Mouse (Mus musculus): ENCODE measurements around the gene Pole3.

Pole3 gene

DNA sequence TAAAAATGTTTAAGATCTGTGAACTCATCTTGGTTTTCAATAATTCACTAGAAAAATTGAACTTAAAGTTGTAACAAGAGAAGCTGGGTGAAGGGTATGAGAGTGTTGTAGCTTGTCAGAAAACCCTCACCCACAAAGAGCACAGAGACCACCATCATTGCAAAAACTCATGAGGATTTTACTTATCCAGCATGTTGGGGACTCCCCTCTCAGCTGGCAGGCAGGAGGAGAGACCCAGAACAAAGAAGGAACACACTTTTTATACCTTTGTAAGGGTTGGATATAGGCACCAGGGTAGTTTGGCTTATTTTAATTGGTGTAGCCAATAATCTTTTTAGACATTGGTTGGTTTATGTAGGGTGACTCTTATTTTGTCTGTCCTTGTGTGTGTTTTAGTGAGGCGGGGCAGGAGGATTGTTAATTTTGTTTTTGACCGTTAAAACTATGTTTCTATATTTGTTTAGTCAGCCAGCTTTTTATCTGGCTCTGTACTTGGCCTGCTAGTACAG is 3.9 kb downstream of the Pole3 start:
- in situ Hi-C loops (cut with MboI; ENCODE audit: low pct_unique_long_range_greater_than_20kb in 1 of 2, low sequenced_read_pairs in 2 of 2, unreplicated experiment in 1 of 2): no loop called here

DNA sequence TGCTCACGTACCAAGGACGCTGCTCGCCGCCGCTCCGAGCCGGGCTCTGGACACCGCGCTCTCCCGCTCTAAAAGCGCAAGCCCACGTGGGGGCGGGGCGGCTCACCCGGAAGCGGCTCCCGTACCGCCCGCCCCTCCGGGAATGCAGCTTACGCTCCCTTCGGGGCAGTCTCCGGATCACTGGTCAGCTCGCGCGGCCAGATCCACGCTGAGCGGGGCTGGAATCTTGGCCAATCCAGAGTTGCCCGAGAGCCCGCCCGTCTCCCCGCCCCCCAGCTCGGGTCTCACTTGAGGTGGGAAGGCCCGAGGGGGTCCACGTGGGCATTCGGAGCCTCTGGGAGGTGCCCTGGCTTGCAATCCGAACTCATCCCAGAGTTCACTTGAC is 5.0 kb downstream of the Pole3 start, which contains the start of gene Alad:
Alad (minus strand) TSS at position 70 of the 385 bp plus-strand sequence.
- in situ Hi-C loops (cut with MboI; ENCODE audit: low pct_unique_long_range_greater_than_20kb in 1 of 2, low sequenced_read_pairs in 2 of 2, unreplicated experiment in 1 of 2): no loop called here

DNA sequence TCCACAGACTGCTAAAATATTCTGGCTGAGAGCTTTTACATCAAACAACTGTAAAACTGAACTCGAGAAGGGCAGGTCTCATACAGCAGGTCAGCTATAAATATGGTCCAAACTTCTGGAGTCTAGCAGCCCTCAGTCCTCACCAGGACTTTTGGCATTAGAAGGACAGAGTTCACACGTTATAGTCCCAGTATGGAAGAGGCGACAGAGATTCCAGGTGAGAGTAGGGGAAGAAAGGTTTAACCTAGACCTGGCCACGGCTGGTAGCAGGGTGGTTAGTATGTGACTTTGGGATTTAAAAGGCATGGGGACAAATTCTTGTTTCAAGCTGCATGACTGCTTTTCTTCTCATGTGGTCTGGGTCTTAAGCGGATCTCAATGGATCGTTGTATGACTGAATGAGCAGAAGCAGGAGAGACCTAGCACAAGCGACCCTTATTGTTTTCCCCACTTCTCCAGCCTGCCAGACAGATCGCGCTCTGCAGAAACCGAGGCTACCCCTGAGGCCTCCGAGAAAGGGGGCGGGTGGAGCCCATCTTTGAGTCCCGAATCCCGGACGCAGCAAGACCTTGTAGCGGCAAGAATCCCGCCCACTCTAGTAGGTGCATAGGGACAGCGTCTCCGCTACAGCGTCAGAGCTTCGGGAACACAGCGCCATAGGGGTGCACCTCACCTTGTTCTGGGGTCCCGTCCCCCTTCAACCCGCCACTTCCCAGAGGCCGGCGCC is 5.6 kb downstream of the Pole3 start:
- in situ Hi-C loops (cut with MboI; ENCODE audit: low pct_unique_long_range_greater_than_20kb in 1 of 2, low sequenced_read_pairs in 2 of 2, unreplicated experiment in 1 of 2): no loop called here

DNA sequence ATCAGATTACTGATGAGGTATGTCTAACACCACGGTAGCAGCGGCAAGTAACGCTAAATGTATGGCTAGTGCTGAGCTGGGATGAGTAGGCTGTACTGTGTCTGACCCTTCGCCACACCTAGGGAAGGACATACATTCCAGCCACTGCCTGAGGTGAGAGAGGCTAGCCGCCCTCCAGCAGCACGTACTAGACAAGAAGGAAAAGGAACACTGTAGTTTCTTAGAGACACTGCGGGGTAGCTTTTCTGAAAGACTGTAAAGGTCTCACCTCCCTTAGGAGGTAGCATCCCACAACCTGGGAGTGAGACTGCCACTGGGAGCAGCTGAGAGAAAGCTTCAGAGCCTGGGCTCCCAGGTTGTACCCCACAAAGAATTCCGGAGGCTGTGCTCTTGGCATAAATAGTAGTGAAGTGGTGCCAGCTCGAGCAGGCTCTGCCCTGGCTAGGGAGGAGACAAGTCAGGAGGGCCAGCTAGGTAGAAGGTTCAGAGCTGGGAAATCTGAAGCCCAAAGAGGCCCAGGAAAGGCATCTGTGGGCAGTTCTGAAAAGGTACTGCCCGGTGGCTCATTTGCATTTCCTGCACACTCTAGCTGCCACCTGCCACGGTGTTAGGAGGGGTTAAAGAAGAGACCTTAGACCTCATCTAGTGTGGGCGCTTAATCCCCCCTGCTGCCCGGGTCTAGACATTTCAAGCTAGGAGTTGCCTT is 6.3 kb downstream of the Pole3 start:
- in situ Hi-C loops (cut with MboI; ENCODE audit: low pct_unique_long_range_greater_than_20kb in 1 of 2, low sequenced_read_pairs in 2 of 2, unreplicated experiment in 1 of 2): no loop called here

DNA sequence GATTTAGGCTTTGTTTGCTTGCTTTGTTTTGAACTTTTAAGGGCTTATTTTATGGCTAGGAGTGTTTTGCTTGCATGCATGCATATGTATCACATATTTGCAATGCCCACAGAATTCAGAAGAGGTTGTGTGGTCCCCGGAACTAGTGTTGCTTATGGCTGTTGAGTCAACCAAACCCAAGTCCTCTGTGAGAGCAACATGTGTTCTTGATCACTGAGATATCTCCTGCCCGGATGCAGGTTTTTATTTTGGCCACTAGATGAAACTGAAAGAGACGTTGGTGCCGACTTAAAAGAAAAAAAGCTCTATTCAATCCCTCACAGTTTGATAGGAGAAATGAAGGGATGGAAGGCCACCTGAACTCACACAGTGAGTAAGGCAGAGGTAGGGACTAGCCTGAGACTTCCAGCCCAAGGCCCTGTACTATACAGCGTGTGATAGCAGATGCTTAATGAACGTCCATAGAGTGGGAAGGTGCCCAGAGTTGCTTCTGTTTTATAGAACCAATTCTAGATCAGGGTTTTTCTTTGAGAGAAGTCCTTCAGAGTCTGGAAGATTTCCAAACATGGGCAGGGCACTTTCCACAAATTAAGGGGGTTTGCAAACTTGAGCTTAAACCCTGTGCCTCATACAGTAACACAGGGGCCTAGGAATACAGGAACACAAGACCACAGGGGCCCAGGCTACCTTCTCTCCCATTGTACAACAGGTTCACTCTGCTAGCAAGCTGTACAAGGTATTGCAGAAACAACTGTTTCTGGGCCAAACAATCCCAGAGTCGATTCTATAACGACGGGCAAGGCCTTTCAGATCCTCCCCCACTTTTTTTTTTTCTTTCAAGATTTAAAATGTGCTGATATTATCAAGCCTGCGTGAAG is 7.1 kb downstream of the Pole3 start:
- in situ Hi-C loops (cut with MboI; ENCODE audit: low pct_unique_long_range_greater_than_20kb in 1 of 2, low sequenced_read_pairs in 2 of 2, unreplicated experiment in 1 of 2): no loop called here

DNA sequence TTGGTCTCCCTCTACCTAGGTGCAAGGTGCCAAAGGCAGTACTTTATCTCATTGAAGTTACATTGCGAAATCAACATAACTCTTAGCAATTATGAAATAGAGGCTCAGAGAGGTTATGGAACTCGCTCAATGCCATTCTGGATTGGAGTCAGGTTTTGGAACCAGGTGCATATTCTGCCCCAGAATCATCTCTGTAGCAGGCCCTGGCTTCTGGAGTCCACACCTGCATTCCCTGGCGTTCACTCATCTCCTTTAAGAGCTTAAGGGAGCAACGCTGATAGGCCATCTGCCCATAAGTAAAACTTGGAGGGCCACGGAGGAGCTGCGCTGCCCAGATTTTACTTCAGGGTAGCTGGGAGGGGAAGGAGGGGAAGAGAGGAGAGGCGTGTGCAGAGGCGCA is 7.8 kb downstream of the Pole3 start:
- in situ Hi-C loops (cut with MboI; ENCODE audit: low pct_unique_long_range_greater_than_20kb in 1 of 2, low sequenced_read_pairs in 2 of 2, unreplicated experiment in 1 of 2): no loop called here

DNA sequence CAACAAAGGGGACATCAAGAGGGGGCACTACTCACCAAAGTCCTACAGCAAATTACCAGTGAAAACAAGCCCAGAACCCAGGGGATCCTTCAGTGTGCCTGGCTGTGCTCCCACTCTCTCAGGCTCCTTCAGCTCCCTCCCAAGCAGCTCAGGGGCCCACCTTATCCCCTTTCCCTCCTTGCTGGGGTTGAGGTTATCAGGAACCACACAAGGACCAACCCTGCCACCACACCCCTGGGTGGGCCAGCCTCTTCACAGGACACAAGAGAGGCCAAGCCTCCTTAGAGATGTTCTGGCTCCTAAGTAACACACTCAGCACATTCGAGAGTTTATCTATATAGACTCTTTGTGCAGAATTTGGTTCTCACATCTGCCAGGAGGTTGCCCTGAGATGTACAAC is 8.3 kb downstream of the Pole3 start:
- in situ Hi-C loops (cut with MboI; ENCODE audit: low pct_unique_long_range_greater_than_20kb in 1 of 2, low sequenced_read_pairs in 2 of 2, unreplicated experiment in 1 of 2): no loop called here

DNA sequence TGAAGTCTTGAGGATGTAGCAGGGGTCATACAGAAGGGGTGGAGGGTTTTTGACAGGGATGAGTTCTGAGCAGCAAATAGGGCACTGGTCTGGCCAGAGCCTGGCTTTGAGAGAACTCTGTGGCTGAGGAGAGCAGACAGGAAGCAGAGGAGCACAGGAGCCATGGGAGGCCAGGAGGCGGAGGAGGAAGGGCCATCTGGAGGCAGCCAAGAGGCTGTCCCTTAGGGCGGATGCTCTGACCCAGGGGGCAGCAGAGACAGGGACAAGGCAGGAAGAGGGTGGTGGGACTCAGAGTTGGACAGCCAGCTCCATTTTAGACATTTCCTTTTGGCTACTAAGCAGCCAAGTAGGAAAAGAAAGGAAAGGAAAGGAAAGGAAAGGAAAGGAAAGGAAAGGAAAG is 8.8 kb downstream of the Pole3 start:
- in situ Hi-C loops (cut with MboI; ENCODE audit: low pct_unique_long_range_greater_than_20kb in 1 of 2, low sequenced_read_pairs in 2 of 2, unreplicated experiment in 1 of 2): no loop called here

DNA sequence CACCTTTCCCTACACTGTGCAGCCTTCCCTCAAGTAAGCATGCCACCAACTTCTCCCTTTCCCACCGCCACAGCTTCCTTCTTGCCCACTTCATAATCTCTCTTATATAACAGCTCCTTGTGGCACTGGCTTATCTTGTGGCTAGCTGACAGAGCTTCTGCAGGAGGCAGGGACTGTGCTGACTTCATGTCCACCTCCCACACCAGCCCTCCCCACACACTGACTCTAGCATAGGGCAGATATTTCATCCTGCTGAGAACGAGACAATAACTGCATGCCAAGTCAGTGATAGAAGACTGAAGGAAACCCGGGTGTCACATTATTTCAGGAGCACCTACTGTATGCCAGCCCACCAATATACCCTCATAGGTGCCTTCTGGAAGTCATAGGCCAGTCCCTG is 9.4 kb downstream of the Pole3 start:
- in situ Hi-C loops (cut with MboI; ENCODE audit: low pct_unique_long_range_greater_than_20kb in 1 of 2, low sequenced_read_pairs in 2 of 2, unreplicated experiment in 1 of 2): no loop called here

DNA sequence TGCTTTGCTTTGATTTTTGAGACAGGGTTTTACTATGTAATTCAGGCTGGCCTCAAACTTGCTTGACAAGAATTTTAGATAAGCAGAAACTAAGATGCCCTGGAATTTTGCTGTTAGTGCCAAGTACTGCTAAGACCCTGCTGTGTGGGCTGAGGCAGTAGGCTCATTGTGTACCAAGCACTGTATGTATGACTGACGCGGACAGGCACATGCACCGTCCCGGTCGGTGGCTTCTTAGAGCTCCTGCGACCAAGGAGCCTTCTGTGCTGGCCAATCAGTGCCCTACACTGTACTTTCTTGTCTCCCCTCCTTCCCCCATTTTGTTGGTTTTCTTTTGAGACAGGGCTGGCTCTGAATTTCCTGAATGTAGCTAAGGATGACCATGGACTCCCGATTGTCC is 9.9 kb downstream of the Pole3 start:
- in situ Hi-C loops (cut with MboI; ENCODE audit: low pct_unique_long_range_greater_than_20kb in 1 of 2, low sequenced_read_pairs in 2 of 2, unreplicated experiment in 1 of 2): no loop called here

DNA sequence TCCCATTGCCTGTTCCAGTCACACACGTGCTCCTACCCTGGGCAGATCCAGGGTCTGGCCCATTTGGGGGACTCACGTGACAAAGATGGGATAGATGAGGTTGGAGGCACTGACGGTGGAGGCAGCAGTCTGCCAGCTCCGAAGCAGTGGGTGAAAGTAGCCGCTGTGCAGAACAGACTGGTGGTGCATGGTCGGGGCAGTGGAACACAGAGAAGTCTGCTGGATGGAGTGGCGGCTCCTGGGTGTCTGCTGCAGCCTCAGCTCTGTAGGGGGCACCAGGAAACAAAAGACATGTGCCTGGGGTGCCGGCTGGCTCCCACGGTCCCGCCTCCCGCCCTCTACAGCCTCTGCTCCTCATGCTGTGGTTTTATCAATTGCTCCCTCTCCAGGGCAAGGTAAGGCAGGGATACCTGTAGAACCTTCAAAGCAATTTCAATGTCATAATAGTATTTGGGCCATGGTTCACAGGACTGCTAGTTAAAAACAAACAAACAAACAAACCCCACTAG is 10.8 kb downstream of the Pole3 start:
- in situ Hi-C loops (cut with MboI; ENCODE audit: low pct_unique_long_range_greater_than_20kb in 1 of 2, low sequenced_read_pairs in 2 of 2, unreplicated experiment in 1 of 2): no loop called here

DNA sequence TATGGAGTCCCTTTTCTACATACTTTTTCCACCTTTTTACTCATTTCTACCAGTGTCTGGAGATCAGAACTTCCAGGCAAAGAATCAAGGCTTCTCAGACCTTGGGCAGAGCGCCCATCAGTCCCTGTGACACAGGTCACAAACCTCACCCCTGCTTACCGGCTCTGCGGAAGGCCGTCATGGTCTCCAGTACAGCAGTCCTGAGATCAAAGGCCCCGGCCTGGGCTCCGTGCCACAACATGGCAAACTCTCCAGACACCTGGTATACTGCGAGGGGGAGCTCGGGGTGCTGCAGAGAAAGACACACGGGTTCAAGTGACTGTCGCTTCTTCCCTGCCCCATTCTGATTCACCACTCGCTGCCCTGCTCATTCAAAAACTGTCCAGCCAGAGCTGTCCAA is 14.9 kb downstream of the Pole3 start:
- in situ Hi-C loops (cut with MboI; ENCODE audit: low pct_unique_long_range_greater_than_20kb in 1 of 2, low sequenced_read_pairs in 2 of 2, unreplicated experiment in 1 of 2): no loop called here

DNA sequence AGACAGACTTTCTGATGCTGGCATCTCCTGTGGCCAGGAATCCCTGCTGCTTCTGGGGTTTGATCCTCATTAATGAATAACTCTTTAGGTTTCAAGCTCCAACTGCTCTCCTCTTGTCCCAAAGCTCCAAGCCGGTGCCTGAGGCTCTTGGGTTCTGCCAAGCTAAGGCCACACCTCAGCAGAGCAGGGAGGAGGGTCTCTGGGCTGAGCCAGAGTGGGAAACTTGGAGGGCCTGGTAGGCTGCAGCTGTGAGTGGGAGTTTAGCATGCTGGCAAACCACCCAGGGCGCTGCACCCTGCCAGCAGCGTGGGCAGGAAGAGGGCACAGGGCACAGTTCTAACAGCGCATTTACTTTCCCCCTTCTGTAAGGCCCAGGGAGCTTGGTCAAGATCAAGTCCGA is 16.0 kb downstream of the Pole3 start:
- in situ Hi-C loops (cut with MboI; ENCODE audit: low pct_unique_long_range_greater_than_20kb in 1 of 2, low sequenced_read_pairs in 2 of 2, unreplicated experiment in 1 of 2): no loop called here

DNA sequence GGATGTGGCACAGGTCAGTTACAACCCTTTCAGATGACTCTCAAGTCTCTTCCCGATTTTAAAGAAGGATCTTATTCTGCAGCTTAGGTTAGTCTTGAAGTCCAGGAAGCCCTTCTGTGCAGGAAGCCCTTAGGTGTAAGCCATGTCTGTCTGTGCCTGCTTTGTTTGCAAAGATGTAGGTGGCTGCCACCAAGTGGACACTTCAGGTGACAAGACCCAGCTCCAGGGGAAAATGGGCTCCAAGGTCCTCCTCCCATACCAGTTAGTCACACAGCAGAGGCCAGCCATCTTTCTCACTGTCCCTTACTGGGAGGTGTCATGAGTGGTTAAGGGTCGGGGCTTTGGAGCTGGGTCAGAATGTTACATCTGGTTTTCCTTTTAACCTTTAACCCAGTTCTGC is 18.1 kb downstream of the Pole3 start:
- in situ Hi-C loops (cut with MboI; ENCODE audit: low pct_unique_long_range_greater_than_20kb in 1 of 2, low sequenced_read_pairs in 2 of 2, unreplicated experiment in 1 of 2): no loop called here

DNA sequence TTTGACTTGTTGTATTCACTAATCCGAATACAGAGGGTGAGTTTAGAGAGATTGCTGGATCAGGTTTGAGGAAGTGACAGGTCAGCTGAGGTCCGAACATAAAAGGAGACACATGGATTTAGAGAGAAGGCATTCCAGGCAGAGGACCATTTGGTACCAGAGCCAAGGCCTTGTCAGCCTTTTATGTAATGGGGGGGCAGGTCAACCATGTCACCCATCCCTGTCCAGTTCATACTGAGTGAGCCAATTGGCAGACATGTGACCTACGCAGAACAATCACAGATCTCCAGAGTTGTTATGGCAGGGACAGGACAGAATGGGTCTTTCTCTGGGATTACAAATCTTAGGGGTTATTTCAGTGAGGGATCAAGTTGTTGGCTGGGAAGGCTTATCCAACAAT is 18.9 kb downstream of the Pole3 start:
- in situ Hi-C loops (cut with MboI; ENCODE audit: low pct_unique_long_range_greater_than_20kb in 1 of 2, low sequenced_read_pairs in 2 of 2, unreplicated experiment in 1 of 2): no loop called here

DNA sequence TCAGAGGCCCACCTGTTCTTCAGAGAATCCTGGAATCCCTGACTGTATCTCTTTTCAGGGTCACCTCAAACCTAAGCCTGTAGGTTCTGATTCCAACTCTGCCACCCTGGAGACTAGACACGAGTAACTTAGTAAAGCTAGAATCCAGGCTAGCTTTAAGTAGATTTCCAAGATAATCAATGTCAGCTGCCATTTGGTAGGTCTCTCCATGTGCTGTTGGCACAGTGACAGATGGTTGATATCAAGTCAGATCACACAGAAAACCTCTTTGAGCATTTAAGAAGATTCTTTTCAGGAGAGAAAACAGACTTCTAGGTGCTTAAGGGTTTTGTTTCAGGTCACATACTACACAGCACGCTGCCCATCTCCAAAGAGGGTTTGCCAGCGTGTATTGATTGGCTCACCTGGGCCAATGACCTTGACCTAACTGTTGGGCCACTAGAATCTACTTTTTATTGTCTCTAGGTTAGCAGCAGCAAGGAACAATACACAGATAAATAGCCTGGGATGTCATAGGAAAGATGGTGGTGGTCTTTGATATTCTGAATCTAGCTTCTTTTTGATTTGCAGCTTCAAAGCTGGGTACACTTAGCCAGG is 21.4 kb downstream of the Pole3 start, which contains the start of gene Hdhd3:
Hdhd3 (minus strand) TSS at position 94 of the 597 bp plus-strand sequence.
- in situ Hi-C loops (cut with MboI; ENCODE audit: low pct_unique_long_range_greater_than_20kb in 1 of 2, low sequenced_read_pairs in 2 of 2, unreplicated experiment in 1 of 2): no loop called here

DNA sequence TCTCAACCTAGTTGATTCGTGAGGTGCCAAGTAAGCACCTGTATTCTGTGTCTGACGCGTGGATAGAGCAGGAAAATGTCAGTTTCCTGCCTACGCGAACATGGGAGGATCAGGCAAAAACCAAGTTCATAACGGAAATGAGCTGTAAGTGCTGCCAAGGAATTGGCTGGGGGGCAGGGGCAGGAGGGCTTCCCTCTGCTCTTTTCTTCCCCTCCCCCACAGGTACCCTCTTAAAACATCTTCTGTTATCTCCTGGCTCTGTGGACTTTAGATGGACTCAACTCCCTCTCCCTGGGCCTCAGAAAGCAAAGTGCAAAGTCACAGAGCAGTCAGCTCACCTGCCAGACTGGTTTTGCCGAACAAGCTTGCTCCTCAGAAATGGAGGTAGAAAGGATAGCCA is 21.9 kb downstream of the Pole3 start:
- in situ Hi-C loops (cut with MboI; ENCODE audit: low pct_unique_long_range_greater_than_20kb in 1 of 2, low sequenced_read_pairs in 2 of 2, unreplicated experiment in 1 of 2): no loop called here

DNA sequence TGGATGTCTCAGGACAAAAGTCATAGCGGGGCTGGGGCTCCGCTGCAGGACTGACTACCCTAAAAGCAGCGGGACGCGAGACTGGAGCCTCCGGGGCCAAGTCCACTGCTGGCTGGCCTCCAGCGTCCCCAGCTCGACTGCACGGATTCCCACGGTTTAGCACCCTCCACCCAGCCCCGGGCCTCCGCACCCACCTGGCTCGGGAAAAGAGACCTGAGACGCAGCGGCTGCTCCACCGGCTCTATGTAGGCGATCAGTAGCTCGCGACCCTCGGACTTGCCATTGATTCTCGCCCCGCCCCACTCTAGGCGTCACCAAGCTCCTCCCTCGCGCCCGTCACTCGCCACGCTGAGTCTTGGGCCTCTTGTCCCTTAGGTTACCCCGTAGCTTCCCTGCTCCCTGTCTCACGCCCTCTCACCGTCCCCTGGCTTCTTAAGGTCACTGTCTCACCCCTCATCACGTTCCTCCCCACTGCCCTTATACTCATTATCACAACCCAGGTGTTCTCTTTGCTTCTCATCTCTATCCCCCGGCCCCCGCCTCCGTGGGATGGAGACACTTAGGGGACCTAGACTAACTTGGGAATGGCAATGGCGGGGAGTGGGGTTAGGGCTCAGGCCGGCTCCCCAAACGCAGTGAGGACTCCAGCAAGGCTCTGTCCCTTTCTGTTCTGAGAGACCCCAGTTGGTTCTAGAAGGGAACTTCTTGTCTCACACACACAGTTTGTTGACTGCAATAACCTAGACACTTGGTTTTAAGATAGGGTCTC is 22.7 kb downstream of the Pole3 start:
- in situ Hi-C loops (cut with MboI; ENCODE audit: low pct_unique_long_range_greater_than_20kb in 1 of 2, low sequenced_read_pairs in 2 of 2, unreplicated experiment in 1 of 2): no loop called here
